Mouse (Mus musculus) midbrain, postnatal 0 days (tissue): ENCODE measurements around the gene Fam20a. TPM values are rescaled to one million over a fixed set of nuclear protein-coding genes. Genes with fewer than 3 reads are reported as not detected.

Source experiments
- ATAC-seq: fragments of 200-750 bp; cut with Nextera tagmentation; 2 replicates; pipeline ENCODE4 v1.8.0; 2017; ENCODE audit warnings: moderate number of reproducible peaks, mild to moderate bottlenecking, moderate TSS enrichment, moderate library complexity; ENCODE audit not compliant: low FRiP score
- DNase-seq: peaks from one replicate; pipeline ENCODE4 v3.0.0-alpha.2; 2015; ENCODE audit warnings: low spot score
- H3K27ac ChIP-seq: fragments of 300-500 bp; sonication (generic); 2 replicates; pipeline ENCODE4 v1.5.1; 2014; ENCODE audit warnings: low read depth, mild to moderate bottlenecking, low read length, mixed read lengths
- H3K27me3 ChIP-seq: fragments of 300-500 bp; sonication (generic); 2 replicates; pipeline ENCODE4 v1.6.1; 2014; ENCODE audit warnings: low read length, control low read depth, mixed read lengths; ENCODE audit not compliant: insufficient read depth
- H3K36me3 ChIP-seq: fragments of 300-500 bp; sonication (generic); 2 replicates; pipeline ENCODE4 v1.6.1; 2014; ENCODE audit warnings: low read length, control low read depth, mixed read lengths; ENCODE audit not compliant: insufficient read depth
- H3K4me1 ChIP-seq: fragments of 300-500 bp; sonication (generic); 2 replicates; pipeline ENCODE4 v1.6.1; 2014; ENCODE audit warnings: mild to moderate bottlenecking, control low read depth, antibody characterized with exemption, low read length, mixed read lengths; ENCODE audit not compliant: insufficient read depth
- H3K4me2 ChIP-seq: fragments of 300-500 bp; sonication (generic); 2 replicates; pipeline ENCODE4 v1.6.1; 2014; ENCODE audit warnings: low read depth, mild to moderate bottlenecking, low read length, mixed read lengths; ENCODE audit not compliant: poor library complexity, severe bottlenecking
- H3K4me3 ChIP-seq: fragments of 300-500 bp; sonication (generic); 2 replicates; pipeline ENCODE4 v1.5.1; 2014; ENCODE audit warnings: low read depth, mild to moderate bottlenecking, low read length, moderate library complexity
- H3K9ac ChIP-seq: fragments of 300-500 bp; sonication (generic); replicated peaks from 2 replicates; pipeline ENCODE4 v1.6.1; 2014; ENCODE audit warnings: mild to moderate bottlenecking, low read length, moderate library complexity, mixed read lengths; ENCODE audit not compliant: poor library complexity, severe bottlenecking
- H3K9me3 ChIP-seq: fragments of 300-500 bp; sonication (generic); 2 replicates; pipeline ENCODE4 v1.6.1; 2016; ENCODE audit warnings: low read length, control low read depth
- CTCF ChIP-seq: IDR thresholded peaks from 2 replicates; pipeline ENCODE4 v1.5.1; 2016; ENCODE audit warnings: antibody characterized with exemption, mild to moderate bottlenecking
- WGBS: fragments of 180-500 bp; shearing (Covaris S2); extraction: QIAGEN DNeasy Blood & Tissue Kit; methylation state at CpG from one replicate; pipeline ENCODE4 v1.1.7; 2014; 5-methylcytosine and 5-hydroxymethylcytosine counted together
- polyA plus RNA-seq: library from polyadenylated mRNA; unstranded; fragments of >200 nt; fragmentation: Nextera tagmentation; extraction: Ambion mirVana; gene quantifications from 2 replicates; pipeline ENCODE4 v1.2.1, GENCODE M21; 2015
- total RNA-seq: library from RNA; depleted of rRNA; stranded (reverse); fragments of >200 nt; gene quantifications from 2 replicates; pipeline ENCODE4 v1.2.3, GENCODE M21; 2014

The Fam20a gene
- total and polyA plus RNA-seq, 2 experiments from 2014 or later: 6.1 to 8.9 TPM

DNA sequence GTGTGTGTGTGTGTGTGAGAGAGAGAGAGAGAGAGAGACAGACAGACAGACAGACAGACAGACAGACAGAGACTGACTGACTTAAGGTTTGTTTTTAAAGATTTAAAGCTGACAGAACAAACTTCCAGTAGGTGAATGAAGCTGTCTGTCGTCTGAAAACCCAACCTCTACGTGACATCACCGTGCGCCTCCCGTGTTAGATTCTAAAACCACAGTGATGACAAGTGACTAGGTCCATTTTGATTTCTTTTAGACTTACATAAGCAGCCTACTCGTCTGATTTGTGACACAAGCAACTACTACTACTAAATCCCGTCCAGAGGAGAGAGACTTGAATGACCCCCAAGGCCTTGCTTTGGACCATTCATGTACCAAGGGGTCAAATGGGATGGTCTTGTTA lies 48.3 kb downstream of the Fam20a start:
- no peak overlapping the region for H3K9ac ChIP-seq
- H3K27ac ChIP-seq: no peak overlapping the region
- no peak overlapping the region for H3K4me3 ChIP-seq
- H3K27me3 ChIP-seq: no peaks in the 10 kb centered on the region
- no peaks in the 10 kb centered on the region for H3K4me1 ChIP-seq
- no peak for TF ChIP-seq CTCF
- no peaks in the 10 kb centered on the region for H3K9me3 ChIP-seq
- peaks cover 3% of the 10 kb centered on the region for H3K36me3 ChIP-seq
- ATAC-seq (no peak), DNase-seq (no peak)
- no peak overlapping the region for H3K4me2 ChIP-seq
- WGBS: 88% methylated on average over 7 of the region's 7 CpGs

DNA sequence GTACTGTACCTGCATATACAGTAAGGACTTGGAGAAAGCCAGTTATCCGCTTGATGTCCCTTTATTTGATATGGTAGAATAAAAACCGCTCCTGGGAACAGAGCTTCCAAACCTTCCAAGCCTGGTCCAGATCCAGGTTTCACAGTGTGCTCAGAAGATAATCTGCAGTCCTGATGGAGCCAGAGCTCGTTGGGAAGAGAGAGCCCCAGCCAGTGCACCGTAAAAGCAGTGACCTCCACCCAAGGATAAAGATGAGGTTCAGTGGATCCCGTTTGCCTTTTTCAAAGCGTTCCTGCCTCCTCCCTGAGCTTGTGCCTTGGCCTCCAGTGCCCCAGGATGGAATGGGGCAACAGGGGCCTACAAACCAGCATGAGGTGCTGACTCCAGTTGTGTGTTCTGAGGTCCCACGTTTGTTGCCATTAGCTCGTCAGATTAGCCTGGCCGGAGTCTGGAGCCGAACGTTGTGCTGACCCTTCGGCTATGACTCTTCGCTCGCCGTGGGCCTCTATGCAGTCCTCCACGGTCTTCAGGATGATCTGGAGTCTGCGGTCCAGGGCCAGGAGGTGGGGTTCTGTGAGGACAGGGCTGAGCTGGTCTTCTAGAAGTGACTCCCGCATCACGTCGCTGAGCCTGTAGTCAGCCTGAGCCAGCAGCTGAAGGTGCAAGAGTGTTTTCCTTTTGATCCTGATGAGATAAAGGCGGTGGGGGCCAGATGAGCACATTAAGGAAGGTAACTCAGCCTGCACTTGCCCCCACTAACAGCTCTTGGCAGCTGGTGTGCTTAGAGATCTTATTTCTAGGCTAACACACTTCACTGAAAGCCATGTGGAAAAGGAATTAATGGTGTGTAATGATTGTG lies 49.0 kb downstream of the Fam20a start:
- ATAC-seq (no peak), DNase-seq (no peak)
- Histone ChIP-seq H3K4me1 (no peaks in the 10 kb centered on the region), H3K27ac (no peak overlapping the region), H3K36me3 (peaks cover 6% of the 10 kb centered on the region), H3K27me3 (no peaks in the 10 kb centered on the region), H3K9ac (no peak overlapping the region), H3K4me2 (no peak overlapping the region), H3K9me3 (no peaks in the 10 kb centered on the region), H3K4me3 (no peak overlapping the region)
- 74% methylated on average over 21 of the region's 21 CpGs for WGBS
- no peak for TF ChIP-seq CTCF

DNA sequence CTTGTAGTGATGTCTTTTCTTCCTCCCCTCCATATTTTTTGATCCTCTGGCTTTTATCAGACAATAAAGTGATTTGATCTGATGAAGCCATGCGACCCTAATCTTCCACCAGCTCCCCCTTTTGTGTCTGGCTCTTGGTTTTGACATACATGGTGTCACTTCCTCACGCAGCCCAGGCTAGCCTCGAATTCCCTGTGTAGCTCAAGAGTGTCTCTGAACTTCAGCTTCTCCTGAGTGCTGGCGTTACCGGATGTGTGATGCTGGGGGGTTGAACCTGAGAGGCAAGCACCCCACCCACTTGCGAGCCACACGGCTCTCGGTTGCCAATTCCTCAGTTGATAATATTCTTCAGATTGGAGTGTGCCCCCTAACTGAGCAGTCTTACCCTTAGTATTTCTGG lies 49.7 kb downstream of the Fam20a start:
- 87% methylated on average over 8 of the region's 8 CpGs for WGBS
- ATAC-seq: no peak
- Histone ChIP-seq H3K27ac (no peak overlapping the region), H3K9me3 (no peaks in the 10 kb centered on the region), H3K36me3 (peaks cover 13% of the 10 kb centered on the region), H3K4me1 (no peaks in the 10 kb centered on the region), H3K4me2 (no peak overlapping the region), H3K4me3 (no peak overlapping the region), H3K27me3 (no peaks in the 10 kb centered on the region), H3K9ac (no peak overlapping the region)
- no peak for TF ChIP-seq CTCF
- no peak for DNase-seq

DNA sequence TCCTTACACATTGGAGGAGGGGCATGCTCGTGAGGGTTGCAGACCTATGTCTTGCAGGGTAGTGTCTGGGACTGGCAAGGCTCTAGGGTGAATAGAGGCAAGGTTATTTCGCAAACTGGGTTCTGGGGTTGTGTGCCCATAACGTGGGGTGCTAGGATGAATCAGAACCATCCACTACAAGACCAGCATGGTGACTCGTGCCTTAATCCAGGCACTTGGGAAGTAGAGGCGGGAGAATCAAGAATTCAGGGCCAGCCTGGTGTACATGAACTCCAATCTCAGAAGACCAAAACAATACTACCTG lies 50.1 kb downstream of the Fam20a start:
- TF ChIP-seq CTCF: no peak
- no peak overlapping the region for H3K9ac ChIP-seq
- H3K27ac ChIP-seq: no peak overlapping the region
- ATAC-seq (no peak), DNase-seq (no peak)
- no peaks in the 10 kb centered on the region for H3K4me1 ChIP-seq
- peaks cover 17% of the 10 kb centered on the region for H3K36me3 ChIP-seq
- no peaks in the 10 kb centered on the region for H3K9me3 ChIP-seq
- 91% methylated on average over 5 of the region's 5 CpGs for WGBS
- H3K4me3 ChIP-seq: no peak overlapping the region
- no peak overlapping the region for H3K4me2 ChIP-seq
- H3K27me3 ChIP-seq: no peaks in the 10 kb centered on the region

DNA sequence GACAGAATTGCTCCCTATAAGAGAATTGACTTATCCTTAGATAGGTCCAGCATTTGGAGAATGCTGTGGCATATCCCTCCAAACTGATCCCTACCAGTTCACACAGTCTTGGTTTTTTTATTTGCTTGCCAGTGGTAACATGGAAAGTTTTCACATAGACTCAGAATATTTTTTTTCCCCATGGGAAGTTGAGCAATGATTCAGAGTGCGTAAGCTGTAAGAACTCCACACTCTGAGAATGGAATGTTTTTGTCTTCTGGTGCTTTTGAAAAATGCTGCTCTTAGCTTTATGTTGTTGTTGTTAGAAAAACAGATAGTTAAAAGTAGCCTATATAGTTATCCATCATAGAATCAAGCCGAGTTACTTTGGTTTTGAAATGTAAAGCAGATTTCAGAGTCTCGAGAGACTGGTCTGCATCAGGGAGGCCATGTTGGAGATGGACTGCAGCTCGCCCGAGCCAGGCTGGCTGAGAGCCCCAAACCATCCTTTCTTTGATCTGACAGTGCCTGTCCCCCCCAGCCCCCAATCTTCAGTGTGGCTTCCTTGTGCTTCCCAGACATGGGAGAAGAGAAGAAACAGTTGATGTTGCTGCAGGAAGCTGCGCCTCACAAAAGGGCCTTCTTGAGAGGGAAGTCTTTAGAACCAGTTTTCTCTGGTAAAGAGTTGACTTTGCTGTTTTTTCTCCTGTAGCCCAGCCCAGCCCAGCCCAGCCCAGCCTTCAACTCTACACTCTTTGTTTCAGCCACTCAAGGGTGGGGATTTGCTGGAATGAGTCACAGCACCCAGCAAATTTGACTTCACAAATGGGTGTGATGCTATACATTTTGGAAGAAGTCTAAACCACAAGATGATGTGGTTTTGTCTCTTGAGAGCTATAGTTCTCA lies 50.7 kb downstream of the Fam20a start:
- DNase-seq: no peak
- H3K4me1 ChIP-seq: no peaks in the 10 kb centered on the region
- no peak overlapping the region for H3K27ac ChIP-seq
- no peaks in the 10 kb centered on the region for H3K27me3 ChIP-seq
- no peak overlapping the region for H3K4me3 ChIP-seq
- TF ChIP-seq CTCF: no peak
- no peak overlapping the region for H3K9ac ChIP-seq
- no peak for ATAC-seq
- WGBS: 76% methylated on average over 6 of the region's 6 CpGs
- no peaks in the 10 kb centered on the region for H3K9me3 ChIP-seq
- peaks cover 22% of the 10 kb centered on the region for H3K36me3 ChIP-seq
- no peak overlapping the region for H3K4me2 ChIP-seq
